Mouse (Mus musculus) testis, adult 2 months (tissue): ENCODE results near the gene Snap47.

Experiments
- CTCF ChIP-seq: fragments of 200-500 bp; IDR thresholded peaks from 2 replicates; pipeline ENCODE4 v1.5.1; 2012; ENCODE audit warnings: low read depth, mild to moderate bottlenecking, inconsistent platforms, low read length, moderate library complexity; ENCODE audit not compliant: control insufficient read depth, insufficient read depth, insufficient replicate concordance
- POLR2A ChIP-seq: fragments of 200-500 bp; IDR thresholded peaks from 2 replicates; pipeline ENCODE4 v1.6.1; 2012; ENCODE audit warnings: low read depth, mild to moderate bottlenecking, inconsistent platforms, low read length, moderate library complexity; ENCODE audit not compliant: control insufficient read depth

DNA sequence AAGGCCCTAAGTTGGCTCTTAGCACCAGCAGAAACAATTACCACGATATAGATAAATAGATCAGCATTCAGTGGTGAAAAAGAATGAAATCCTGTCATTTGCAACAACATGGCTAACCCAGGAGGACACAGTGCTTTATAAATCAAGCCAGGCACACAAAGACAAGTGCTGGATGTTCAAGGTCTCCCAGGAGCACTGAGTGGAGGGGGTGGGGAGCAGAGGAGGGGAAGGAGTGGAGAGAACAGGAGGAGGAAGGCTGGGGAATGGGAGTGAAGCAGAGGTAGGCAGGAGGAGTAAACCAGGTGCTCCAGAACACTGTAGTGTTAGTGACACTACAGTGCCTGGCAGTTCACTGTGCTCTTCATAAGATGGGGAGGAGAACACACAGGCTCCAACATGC, 45.2 kb downstream of the Snap47 start:
- TF ChIP-seq CTCF (no peak), POLR2A (no peak)
